Mouse (Mus musculus) kidney, postnatal 14 days (tissue): ENCODE results near the gene Por.

Experiments used
- DNase-seq: peaks from one replicate; pipeline ENCODE4 v3.0.0; 2022; ENCODE audit warnings: mixed read lengths

Gene Por

GRCm38 (mm10) chr5:135657128-135657527 lies 12.7 kb upstream of the Por start:
- DNase-seq: no peak

DNA sequence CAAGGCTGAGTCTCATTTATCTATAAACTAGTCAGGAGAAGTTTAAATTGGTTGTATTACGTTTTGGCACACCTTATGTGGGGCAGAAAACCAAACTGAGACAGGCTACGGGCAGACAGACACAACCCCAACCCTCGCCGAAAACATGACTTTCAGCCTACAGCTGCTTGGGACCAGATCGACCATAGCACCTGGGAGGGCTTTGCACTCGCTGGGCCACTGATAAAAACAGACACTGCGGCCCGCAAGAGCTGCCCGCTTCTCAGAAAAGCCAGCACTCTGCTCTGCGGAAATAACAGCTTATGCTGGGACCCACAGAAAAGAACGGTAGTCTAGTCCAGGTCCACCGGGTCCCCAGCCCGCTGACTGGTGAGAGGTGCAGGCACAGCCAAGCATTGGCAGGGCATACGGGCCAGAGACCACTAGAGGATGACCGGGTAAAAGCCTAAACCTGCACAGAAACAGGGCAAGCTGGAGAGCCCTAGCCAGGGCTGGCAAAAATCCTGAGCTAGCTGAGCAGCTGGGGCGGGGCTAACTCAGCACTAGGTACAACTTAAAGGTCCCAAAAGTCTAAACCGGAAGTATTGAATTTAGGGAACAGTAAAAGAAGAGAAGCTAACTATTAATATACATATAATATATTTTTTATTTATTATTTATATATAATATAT lies 12.0 kb upstream of the Por start:
- no peak for DNase-seq

GRCm38 (mm10) chr5:135659956-135660355 lies 9.9 kb upstream of the Por start:
- DNase-seq: no peak

- DNase-seq: no peak
These were observed 9.3 kb upstream of the Por start for GRCm38 (mm10) chr5:135660535-135660934.

DNA sequence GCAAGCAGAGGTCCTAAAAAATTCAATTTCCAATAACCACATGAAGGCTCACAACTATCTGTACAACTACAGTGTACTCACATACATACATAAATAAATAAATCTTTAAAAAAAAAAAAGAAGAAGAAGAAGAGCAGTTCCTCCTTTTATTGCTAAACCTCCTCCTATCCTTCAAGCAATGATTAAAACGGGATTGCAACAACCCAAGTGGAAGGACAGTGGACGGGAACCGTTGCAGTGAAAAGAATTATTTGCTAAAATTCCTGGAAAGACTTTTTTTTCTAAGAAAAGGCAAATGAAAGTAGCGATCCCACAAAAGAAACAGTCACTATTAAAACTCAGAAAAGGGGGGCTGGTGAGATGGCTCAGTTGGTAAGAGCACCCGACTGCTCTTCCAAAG lies 2.9 kb upstream of the Por start:
- no peak for DNase-seq

GRCm38 (mm10) chr5:135668071-135668470 lies 1.8 kb upstream of the Por start:
- DNase-seq: no peak

- DNase-seq: no peak
These were observed 1.0 kb downstream of the Por start for GRCm38 (mm10) chr5:135670881-135671280.

- peak; percentile 38 for DNase-seq
These were observed 2.7 kb downstream of the Por start for GRCm38 (mm10) chr5:135672509-135672908.

GRCm38 (mm10) chr5:135672980-135673379 lies 3.1 kb downstream of the Por start:
- DNase-seq: peak; percentile 73

GRCm38 (mm10) chr5:135674349-135674775 lies 4.5 kb downstream of the Por start:
- peak; percentile 72 for DNase-seq

DNA sequence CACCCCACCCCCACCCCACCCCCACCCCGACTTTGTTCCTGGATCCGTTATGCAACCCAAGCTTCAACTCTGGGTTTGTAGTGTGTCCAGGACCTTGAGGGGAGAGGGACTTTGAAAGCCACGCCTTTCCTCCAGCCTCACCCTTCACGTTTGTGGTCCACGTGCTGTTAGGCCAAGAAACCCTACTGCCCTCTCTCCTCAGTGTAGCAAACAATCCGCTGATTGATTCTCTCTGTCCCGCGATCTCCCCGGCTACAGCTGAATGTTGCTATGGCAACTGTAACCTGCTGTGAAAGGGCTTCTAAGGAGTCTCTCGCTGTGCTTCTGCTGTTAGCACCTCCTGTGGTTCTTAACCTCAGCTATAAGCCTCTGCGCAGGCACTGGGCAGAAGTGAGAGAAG lies 5.0 kb downstream of the Por start:
- DNase-seq: peak; percentile 85

GRCm38 (mm10) chr5:135676696-135677095 lies 6.9 kb downstream of the Por start:
- peak; percentile 30 for DNase-seq

DNA sequence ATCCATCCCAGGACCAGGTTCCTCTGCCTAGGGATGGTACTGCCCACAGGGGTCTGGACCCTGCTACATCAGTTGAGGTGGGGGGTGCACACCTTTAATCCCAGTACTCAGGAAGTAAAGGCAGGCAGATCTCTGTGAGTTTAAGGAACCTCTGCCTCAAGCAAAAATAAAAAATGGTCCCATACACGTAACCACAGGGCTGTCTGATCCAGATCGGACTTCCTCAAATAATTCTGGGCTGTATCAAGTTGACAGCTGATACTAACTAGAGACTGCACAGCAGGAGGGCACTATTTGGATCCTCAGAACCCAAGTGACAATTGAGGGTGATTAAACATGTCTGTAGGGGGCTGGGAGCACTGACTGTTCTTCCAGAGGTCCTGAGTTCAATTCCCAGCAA lies 7.4 kb downstream of the Por start:
- no peak for DNase-seq

GRCm38 (mm10) chr5:135678481-135678880 lies 8.6 kb downstream of the Por start:
- no peak for DNase-seq

GRCm38 (mm10) chr5:135680967-135681545 lies 11.2 kb downstream of the Por start:
- no peak for DNase-seq

- no peak for DNase-seq
These were observed 12.2 kb downstream of the Por start for GRCm38 (mm10) chr5:135682009-135682408.

DNA sequence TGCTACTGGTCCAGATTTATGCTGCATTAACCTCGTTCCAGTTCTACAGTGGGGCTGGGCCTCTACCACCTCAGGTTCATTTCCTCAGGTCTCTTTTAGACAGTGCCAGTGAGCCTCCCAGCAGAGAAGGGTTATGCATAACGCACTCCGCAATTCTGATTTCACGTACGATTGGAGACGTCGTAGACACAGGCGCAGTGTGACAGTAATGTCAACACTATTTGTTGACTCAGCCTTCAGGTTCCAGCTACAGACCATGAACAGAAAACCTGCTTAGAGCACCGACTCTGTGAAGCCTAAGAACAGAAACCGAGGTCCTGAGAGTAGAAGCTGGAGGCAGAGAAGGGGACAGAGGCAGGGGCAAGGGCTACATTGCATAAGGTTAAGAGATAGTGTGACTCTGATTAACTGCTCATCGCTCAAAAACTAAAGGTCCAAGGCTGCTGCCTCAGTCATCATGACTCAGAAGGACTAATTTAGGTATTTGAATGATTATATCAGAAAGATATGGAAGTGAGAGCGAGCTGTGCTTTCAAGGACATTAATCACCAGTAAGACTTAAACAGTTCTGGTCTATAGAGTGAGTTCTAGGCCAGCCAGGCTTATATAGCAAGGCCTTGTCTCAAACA lies 13.2 kb downstream of the Por start:
- no peak for DNase-seq

- no peak for DNase-seq
These were observed 20.6 kb downstream of the Por start for GRCm38 (mm10) chr5:135690401-135690800.

DNA sequence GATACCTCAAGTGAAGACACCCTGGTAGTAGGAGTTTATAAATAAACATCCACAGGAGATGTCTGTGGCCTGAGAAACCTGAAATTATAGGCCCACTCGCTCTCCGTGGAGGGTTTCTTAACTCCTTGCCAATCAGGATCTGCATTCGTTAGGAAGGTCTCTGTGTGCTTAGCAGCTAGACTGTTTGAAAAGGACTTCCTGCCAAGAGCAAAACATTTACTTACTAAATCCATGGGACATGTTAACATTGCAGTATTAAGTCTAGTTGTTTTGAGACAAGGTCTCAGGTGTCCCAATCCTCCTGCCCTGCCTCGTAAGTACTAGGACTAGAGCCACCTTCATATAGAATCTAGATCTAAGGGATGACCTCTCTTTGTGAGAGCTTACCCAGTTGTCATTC lies 21.4 kb downstream of the Por start:
- DNase-seq: no peak

DNA sequence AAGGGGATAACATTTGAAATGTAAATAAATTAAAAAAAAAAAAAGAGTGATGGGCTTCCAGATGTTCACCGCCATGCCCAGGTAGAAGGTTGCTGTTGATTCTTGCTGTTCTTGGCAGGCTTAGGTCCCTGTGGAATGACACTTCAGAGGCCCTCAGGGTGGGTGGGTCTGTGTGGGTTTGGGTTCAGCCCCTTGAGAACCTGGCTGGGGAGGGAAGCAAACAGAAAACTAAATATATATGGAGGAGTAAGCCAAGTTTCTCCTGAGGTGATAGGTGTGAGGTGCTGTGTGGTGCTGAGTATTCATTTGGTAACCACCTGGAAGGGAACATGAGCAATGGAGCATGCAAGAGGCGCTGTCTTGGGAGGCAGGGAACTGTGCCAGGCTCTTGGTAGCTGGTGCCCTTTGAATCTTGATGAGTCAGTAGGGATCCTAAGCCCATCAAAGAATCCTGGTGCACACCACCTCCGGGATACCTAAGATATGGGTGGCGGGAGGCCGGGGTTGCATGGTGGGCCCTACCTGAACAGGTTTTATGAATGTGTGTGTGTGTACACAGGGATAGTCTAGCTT lies 23.5 kb downstream of the Por start:
- DNase-seq: peak; percentile 85

DNA sequence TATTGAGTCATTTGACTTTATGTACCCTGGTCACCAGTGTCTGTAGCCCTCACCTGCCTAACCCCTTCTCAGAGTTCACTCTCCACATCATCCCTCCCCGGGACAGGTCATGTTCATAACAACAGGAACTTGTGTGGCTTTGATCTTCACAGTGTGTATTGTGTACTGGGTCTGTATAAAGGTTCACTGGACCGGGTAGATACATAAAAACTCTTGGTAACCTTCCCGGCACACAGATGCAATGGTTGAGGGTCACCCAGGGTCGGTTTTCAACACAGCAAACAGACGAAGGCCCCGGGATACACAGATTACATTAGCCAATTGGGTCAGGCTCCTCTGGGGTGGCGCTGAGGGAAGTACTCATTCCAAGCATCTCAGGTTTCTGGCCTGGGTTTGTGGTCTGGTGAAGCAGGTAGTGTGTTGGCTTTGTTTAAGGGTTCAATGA lies 25.5 kb downstream of the Por start:
- DNase-seq: no peak

GRCm38 (mm10) chr5:135697711-135698111 lies 27.9 kb downstream of the Por start:
- DNase-seq: no peak

DNA sequence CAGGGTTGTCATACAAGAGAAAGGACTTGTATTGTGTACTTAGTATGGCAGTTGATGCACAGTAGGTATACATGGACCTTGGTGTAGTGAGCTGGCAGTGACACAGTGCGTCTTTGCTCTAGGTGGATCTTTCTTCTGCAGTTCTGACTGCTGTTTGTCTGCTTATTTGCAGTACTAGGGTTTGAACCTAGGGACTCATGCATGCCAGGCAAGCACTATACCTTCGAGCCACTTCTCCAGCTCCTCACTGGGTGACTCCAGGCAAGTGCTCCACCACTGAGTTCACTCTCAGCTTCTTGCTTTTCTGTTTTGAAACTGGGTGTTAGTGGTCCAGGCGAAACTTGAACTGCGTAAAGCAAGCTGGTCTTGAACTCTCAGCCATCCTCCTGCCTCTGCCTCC lies 31.8 kb downstream of the Por start:
- DNase-seq: no peak

- no peak for DNase-seq
These were observed 32.4 kb downstream of the Por start for GRCm38 (mm10) chr5:135702190-135702589.
